Mouse (Mus musculus) spleen, adult 18-20 months (tissue): ENCODE results near the gene Prop1.

Experiments used
- DNase-seq, 2 experiments: peaks; one replicate each; pipeline ENCODE4 v3.0.0; 2022; ENCODE audit warnings: mixed read lengths in 2 of 2

The Prop1 gene

GRCm38 (mm10) chr11:50953665-50954064 is at the start of gene Prop1:
TSS of gene Prop1 (minus strand) at chr11:50953765.
- no peak for DNase-seq

- DNase-seq, result no peak
Observed at GRCm38 (mm10) chr11:51003296-51003695, 49.7 kb upstream of the Prop1 start, which contains the start of gene Olfr51. TSS of gene Olfr51 (plus strand) at chr11:51003596.

- DNase-seq, result no peak
Observed at GRCm38 (mm10) chr11:50981667-50982066, 28.1 kb upstream of the Prop1 start, which contains the start of gene Olfr1377. TSS of gene Olfr1377 (plus strand) at chr11:50981967.

- no peak for DNase-seq
Observed at GRCm38 (mm10) chr11:50977216-50977615, 23.7 kb upstream of the Prop1 start.

GRCm38 (mm10) chr11:50966230-50966629 is 12.7 kb upstream of the Prop1 start, which contains the start of gene Olfr1378:
TSS of gene Olfr1378 (plus strand) at chr11:50966530.
- DNase-seq, result no peak

GRCm38 (mm10) chr11:50964886-50965285 is 11.3 kb upstream of the Prop1 start:
- DNase-seq, result no peak

GRCm38 (mm10) chr11:50952290-50952689 is 1.3 kb downstream of the Prop1 start:
- DNase-seq, result no peak

GRCm38 (mm10) chr11:50943506-50943905 is 10.1 kb downstream of the Prop1 start, which contains the start of gene 4933414I15Rik:
TSS of gene 4933414I15Rik (minus strand) at chr11:50943765.
- DNase-seq, result no peak

- DNase-seq, result no peak
Observed at GRCm38 (mm10) chr11:50942386-50942785, 11.2 kb downstream of the Prop1 start.

- DNase-seq, result no peak
Observed at GRCm38 (mm10) chr11:50939621-50940366, 13.8 kb downstream of the Prop1 start.

GRCm38 (mm10) chr11:50938435-50938834 is 15.1 kb downstream of the Prop1 start:
- no peak for DNase-seq

GRCm38 (mm10) chr11:50932040-50932439 is 21.5 kb downstream of the Prop1 start:
- DNase-seq, result no peak

GRCm38 (mm10) chr11:50931451-50931866 is 22.1 kb downstream of the Prop1 start, which contains the start of gene Zfp354b:
TSS of gene Zfp354b (minus strand) at chr11:50931633.
- peak; percentile 41 to 56 for DNase-seq

GRCm38 (mm10) chr11:50931021-50931420 is 22.5 kb downstream of the Prop1 start:
- DNase-seq, result no peak

- no peak for DNase-seq
Observed at GRCm38 (mm10) chr11:50930469-50931014, 23.0 kb downstream of the Prop1 start.

GRCm38 (mm10) chr11:50915671-50916320 is 37.8 kb downstream of the Prop1 start, which contains the start of gene Zfp2:
TSS of gene Zfp2 (minus strand) at chr11:50916165.
- DNase-seq, result peak; percentile 77 to 80

- DNase-seq, result no peak
Observed at GRCm38 (mm10) chr11:50914461-50914860, 39.1 kb downstream of the Prop1 start.

- DNase-seq, result no peak
Observed at GRCm38 (mm10) chr11:50913301-50913700, 40.3 kb downstream of the Prop1 start.

GRCm38 (mm10) chr11:50908136-50908535 is 45.4 kb downstream of the Prop1 start:
- no peak for DNase-seq
